Mouse (Mus musculus) layer of hippocampus, adult 2 months (tissue): ENCODE measurements around the gene Cdh5. TPM values are rescaled to one million over a fixed set of nuclear protein-coding genes. Genes with fewer than 3 reads are reported as not detected.
"Not testable (repeated sequence)": the region's sequence is repeated elsewhere in the genome, so short reads cannot be mapped to it uniquely, and the experiment has no call there.

Experiments
- DNase-seq, 2 experiments: peaks; one replicate each; pipeline ENCODE4 v3.0.0; 2022; ENCODE audit warnings: low spot score in 2 of 2
- H3K27ac ChIP-seq: fragments of 200-600 bp; 2 replicates; pipeline ENCODE4 v1.8.1; 2022
- H3K4me3 ChIP-seq: fragments of 200-600 bp; 2 replicates; pipeline ENCODE4 v1.8.1; 2022; ENCODE audit warnings: mild to moderate bottlenecking
- CTCF ChIP-seq: fragments of 200-600 bp; conservative IDR thresholded peaks from 2 replicates; pipeline ENCODE4 v1.8.1; 2022; ENCODE audit warnings: antibody characterized with exemption, mild to moderate bottlenecking, moderate library complexity
- total RNA-seq, 2 experiments: library from RNA; stranded (reverse); gene quantifications; 2 replicates each; pipeline ENCODE4 v1.2.3; 2021

Gene Cdh5
- total RNA-seq, 2 experiments from 2014 or later, result 9.1 to 11.6 TPM

GRCm38 (mm10) chr8:104075079-104075478 is 26.3 kb upstream of the Cdh5 start:
- DNase-seq, result no peak
- Histone ChIP-seq H3K27ac (no peak overlapping the region), H3K4me3 (no peak overlapping the region)
- TF ChIP-seq CTCF, result no peak

- no peak overlapping the region for H3K27ac ChIP-seq
- peak; percentile 59 to 68 for DNase-seq
Observed at GRCm38 (mm10) chr8:104076541-104077412, 24.6 kb upstream of the Cdh5 start.

GRCm38 (mm10) chr8:104078091-104078490 is 23.3 kb upstream of the Cdh5 start:
- TF ChIP-seq CTCF, result no peak
- Histone ChIP-seq H3K4me3 (no peak overlapping the region), H3K27ac (no peak overlapping the region)
- DNase-seq, result no peak

More at GRCm38 (mm10) chr8:104076541-104077412, 24.6 kb upstream of the Cdh5 start:
- TF ChIP-seq CTCF, result peak; percentile 92
- no peak overlapping the region for H3K4me3 ChIP-seq

GRCm38 (mm10) chr8:104085281-104085680 is 16.1 kb upstream of the Cdh5 start:
- TF ChIP-seq CTCF, result 0 out of 2 replicates have a peak, but pooled peaks have one; percentile 17
- DNase-seq, result no peak
- H3K27ac ChIP-seq, result no peak overlapping the region
- H3K4me3 ChIP-seq, result no peak overlapping the region

GRCm38 (mm10) chr8:104086615-104087014 is 14.8 kb upstream of the Cdh5 start:
- DNase-seq, result no peak
- Histone ChIP-seq H3K4me3 (no peak overlapping the region), H3K27ac (no peak overlapping the region)
- no peak for TF ChIP-seq CTCF

GRCm38 (mm10) chr8:104087091-104087490 is 14.3 kb upstream of the Cdh5 start:
- H3K27ac ChIP-seq, result 0 out of 2 replicates have a peak overlapping the region, but pooled peaks have one; percentile 23
- DNase-seq, result no peak
- TF ChIP-seq CTCF, result peak; percentile 11; the same call in 1 of the 2 replicates
- no peak overlapping the region for H3K4me3 ChIP-seq

GRCm38 (mm10) chr8:104087878-104088277 is 13.5 kb upstream of the Cdh5 start:
- H3K27ac ChIP-seq, result 0 out of 2 replicates have a peak overlapping the region, but pooled peaks have one; percentile 23
- DNase-seq, result peak in 1 of 2 experiments; percentile 35
- H3K4me3 ChIP-seq, result not testable (repeated sequence)

- no peak overlapping the region for H3K4me3 ChIP-seq
Observed at GRCm38 (mm10) chr8:104088881-104089280, 12.5 kb upstream of the Cdh5 start.

GRCm38 (mm10) chr8:104090993-104091900 is 10.2 kb upstream of the Cdh5 start:
- not testable (repeated sequence) for H3K27ac ChIP-seq, H3K4me3 ChIP-seq
- DNase-seq, result peak; percentile 31 to 39
- peak; percentile 79 for TF ChIP-seq CTCF

More at GRCm38 (mm10) chr8:104088881-104089280, 12.5 kb upstream of the Cdh5 start:
- no peak for DNase-seq
- H3K27ac ChIP-seq, result no peak overlapping the region
- TF ChIP-seq CTCF, result no peak

GRCm38 (mm10) chr8:104093336-104093735 is 8.1 kb upstream of the Cdh5 start:
- Histone ChIP-seq H3K27ac (no peak overlapping the region), H3K4me3 (no peak overlapping the region)
- no peak for TF ChIP-seq CTCF
- no peak for DNase-seq

- no peak overlapping the region for H3K4me3 ChIP-seq
- no peak overlapping the region for H3K27ac ChIP-seq
- DNase-seq, result no peak
- TF ChIP-seq CTCF, result no peak
Observed at GRCm38 (mm10) chr8:104095595-104095994, 5.8 kb upstream of the Cdh5 start.

- no peak for TF ChIP-seq CTCF
- no peak for DNase-seq
Observed at GRCm38 (mm10) chr8:104096644-104097043, 4.8 kb upstream of the Cdh5 start.

GRCm38 (mm10) chr8:104098671-104099346 is 2.6 kb upstream of the Cdh5 start:
- Histone ChIP-seq H3K4me3 (no peak overlapping the region), H3K27ac (no peak overlapping the region)
- TF ChIP-seq CTCF, result peak; percentile 81
- DNase-seq, result no peak

More at GRCm38 (mm10) chr8:104096644-104097043, 4.8 kb upstream of the Cdh5 start:
- Histone ChIP-seq H3K4me3 (no peak overlapping the region), H3K27ac (no peak overlapping the region)
